In genomic region chr3:84169393-84170005, GRCm38 (mm10) we compare ENCODE assay signal across 13 mouse cellular contexts. TPM values are rescaled to one million over a fixed set of nuclear protein-coding genes. Genes with fewer than 3 reads are reported as not detected.
DNase-seq lines count a peak whose midpoint lies in the region; ATAC-seq and TF ChIP-seq lines count a peak whose summit lies in the region.
"Had no signal": no experiment of that assay in that cellular context is flagged by ENCODE, and none has a peak within 500 bp of the region (broad histone marks: within the 10 kb centered on the region; RNA-seq: fewer than 3 reads in every experiment).

No protein-coding gene starts in this region.

- no peak for ATAC-seq in megakaryocyte, adult 5-6 weeks (ENCODE audit: poor library complexity, severe bottlenecking)

- intact Hi-C loops in left cerebral cortex, adult 2 months (cut with DNase I), result no loop called here

- TF ChIP-seq CTCF in left cerebral cortex, adult 2 months (IDR thresholded peaks at IDR 0.05), result peak; percentile 14; the same call in 1 of the 2 replicates
- TF ChIP-seq CTCF in embryonic fibroblast, embryonic 13.5 days (IDR thresholded peaks at IDR 0.05; ENCODE audit: borderline replicate concordance, insufficient read depth, low read length), result peak; percentile 15; the same call in 1 of the 2 replicates

- TF ChIP-seq POLR2A in embryonic fibroblast, embryonic 13.5 days (IDR thresholded peaks at IDR 0.05; ENCODE audit: low read depth, low read length), result no peak

- no peak overlapping the region for H3K27ac ChIP-seq in left cerebral cortex, adult 2 months
- H3K27ac ChIP-seq in embryonic fibroblast, embryonic 13.5 days (ENCODE audit: insufficient read depth, low read length), result peak overlapping the region; percentile 53; the same call in 1 of the 2 replicates
- H3K27ac ChIP-seq: forebrain, embryonic 10.5 days; lung, embryonic 15.5 days had no signal

- peaks cover 3% of the 10 kb centered on the region for H3K4me1 ChIP-seq in embryonic fibroblast, embryonic 13.5 days (ENCODE audit: control insufficient read depth, insufficient read depth, low read length)
- H3K4me1 ChIP-seq: forebrain, embryonic 10.5 days; lung, embryonic 15.5 days had no signal

- H3K4me3 ChIP-seq in left cerebral cortex, adult 2 months, result no peak overlapping the region
- no peak overlapping the region for H3K4me3 ChIP-seq in embryonic fibroblast, embryonic 13.5 days (ENCODE audit: insufficient read depth, low read length)
- H3K4me3 ChIP-seq: forebrain, embryonic 10.5 days; lung, embryonic 15.5 days had no signal

- no peak for DNase-seq in left cerebral cortex, adult 2 months (ENCODE audit: extremely low spot score in 1 of 2, low spot score in 2 of 2)
- DNase-seq in left cerebral cortex, adult 18-20 months (ENCODE audit: low spot score in 2 of 2), result no peak
- peak; percentile 77 for DNase-seq in 416B (ENCODE audit: low read depth)
- DNase-seq in CD4-positive, CD25-positive, alpha-beta regulatory T cell, adult 2 months (ENCODE audit: low read depth, low spot score), result peak; percentile 20
- no peak for DNase-seq in layer of hippocampus, postnatal 14 days (ENCODE audit: low spot score in 2 of 2)
- DNase-seq: heart, postnatal 4 days; kidney, postnatal 10 days; right cerebral cortex, adult 18-20 months had no signal

RNA-seq across cellular contexts. Expression of gene Gm6525, which starts 4.4 kb away (rescaled TPM):
- not detected for total RNA-seq in left cerebral cortex, adult 2 months (2021)
- total RNA-seq in left cerebral cortex, adult 18-20 months (2021), result not detected
- polyA plus RNA-seq in embryonic fibroblast, embryonic 13.5 days (2011; ENCODE audit: insufficient read length, low read depth, missing spikeins), result not detected in 2 replicates
- total RNA-seq in layer of hippocampus, postnatal 14 days (2021), result not detected
- 0.27 TPM in 1 of 2 replicates, not detected in the other for total RNA-seq in megakaryocyte, adult 5-6 weeks (2015)
- total RNA-seq in megakaryocyte, adult 5-6 weeks (2017), result not detected in 2 replicates
- total RNA-seq: gastrocnemius, adult 8-10 months; heart, postnatal 4 days had no signal

RNA-seq across cellular contexts. Expression of gene Mnd1, which starts 13.9 kb away (rescaled TPM):
- total RNA-seq in left cerebral cortex, adult 2 months (2021), result under 1 TPM; 0.68 to 0.96 TPM
- total RNA-seq in left cerebral cortex, adult 18-20 months (2021), result 1 to 10 TPM in 1 of 2 experiments, under 1 TPM in 1; 0.86 to 1.4 TPM
- polyA plus RNA-seq in embryonic fibroblast, embryonic 13.5 days (2011; ENCODE audit: insufficient read length, low read depth, missing spikeins), result 4.0 and 5.4 TPM in 2 replicates
- total RNA-seq in layer of hippocampus, postnatal 14 days (2021), result 1 to 10 TPM; 2.7 to 2.9 TPM
- total RNA-seq in megakaryocyte, adult 5-6 weeks (2015), result 5.8 and 7.1 TPM in 2 replicates
- 7.4 and 7.6 TPM in 2 replicates for total RNA-seq in megakaryocyte, adult 5-6 weeks (2017)

Comparison
In these comparisons a context has a peak if more than half of its experiments do, and no peak if none do; other contexts are left out.
1. DNase-seq: peak in 416B (single experiment) and CD4-positive, CD25-positive, alpha-beta regulatory T cell, adult 2 months (single experiment); none in left cerebral cortex, adult 2 months (0 of 2), left cerebral cortex, adult 18-20 months (0 of 2) and layer of hippocampus, postnatal 14 days (0 of 2).